Mouse (Mus musculus): ENCODE data around the gene Tnk1.

Tnk1 gene

DNA sequence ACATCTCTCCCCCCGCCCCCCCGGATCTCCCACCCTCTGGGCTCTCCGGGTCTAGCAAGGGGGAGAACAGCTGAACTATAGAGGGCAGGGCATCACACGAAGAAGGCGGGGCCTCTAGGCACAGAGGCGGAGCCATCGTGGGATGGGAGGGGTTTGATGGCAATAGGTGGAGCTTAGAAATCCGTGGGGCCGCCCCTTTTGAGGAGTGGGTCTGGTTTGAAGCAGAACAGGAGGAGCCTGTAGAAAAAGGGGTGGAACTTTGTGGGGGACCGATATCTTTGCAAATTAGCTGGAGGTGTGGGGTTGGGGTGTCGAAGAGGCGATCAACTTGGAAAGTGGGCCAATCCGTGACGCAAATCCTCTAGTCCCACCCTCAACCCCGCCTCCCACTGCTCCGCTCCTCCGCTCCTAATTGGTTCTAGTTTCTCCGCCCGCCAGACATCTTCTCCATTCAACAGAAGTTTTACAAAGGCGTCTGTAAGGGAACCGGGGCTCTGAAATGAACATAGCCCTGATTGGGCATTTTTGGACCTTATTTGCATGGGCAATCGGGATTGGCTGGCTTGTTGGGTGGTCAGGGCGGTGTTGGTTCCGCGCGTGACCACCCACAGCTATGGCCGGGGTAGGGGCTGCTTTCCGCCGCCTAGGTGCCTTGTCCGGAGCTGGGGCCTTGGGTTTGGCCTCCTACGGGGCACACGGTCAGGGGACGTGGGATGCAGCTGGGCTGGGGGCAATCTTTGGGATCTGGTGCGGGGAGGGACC, 20.4 kb downstream of the Tnk1 start, which contains the start of gene Tmem256:
TSS of gene Tmem256 (plus strand) at position 563 of the 762 bp plus-strand sequence.
- peak; percentile 99 for DNase-seq (ENCODE audit: inconsistent ontology term)

DNA sequence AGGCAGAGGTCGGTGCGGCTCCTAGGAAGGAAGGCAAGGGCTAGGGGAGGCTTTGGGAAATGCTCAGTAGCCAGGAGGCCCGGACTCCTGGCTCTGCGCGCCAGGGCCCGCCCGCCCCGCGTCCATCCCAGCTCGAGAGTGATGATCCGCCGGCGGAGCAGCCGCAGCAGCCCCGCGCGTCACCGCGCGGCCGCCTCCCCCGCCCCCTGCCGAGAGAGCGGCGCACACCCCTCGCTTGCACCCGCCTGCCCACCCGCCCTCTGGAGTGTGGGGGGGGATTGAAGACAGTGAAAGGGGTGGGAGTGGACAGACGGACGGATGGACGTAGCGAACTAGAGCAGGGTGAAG, 21.0 kb downstream of the Tnk1 start, which contains the start of gene Nlgn2:
TSS of gene Nlgn2 (minus strand) at position 181 of the 348 bp plus-strand sequence.
- no peak for DNase-seq (ENCODE audit: inconsistent ontology term)

DNA sequence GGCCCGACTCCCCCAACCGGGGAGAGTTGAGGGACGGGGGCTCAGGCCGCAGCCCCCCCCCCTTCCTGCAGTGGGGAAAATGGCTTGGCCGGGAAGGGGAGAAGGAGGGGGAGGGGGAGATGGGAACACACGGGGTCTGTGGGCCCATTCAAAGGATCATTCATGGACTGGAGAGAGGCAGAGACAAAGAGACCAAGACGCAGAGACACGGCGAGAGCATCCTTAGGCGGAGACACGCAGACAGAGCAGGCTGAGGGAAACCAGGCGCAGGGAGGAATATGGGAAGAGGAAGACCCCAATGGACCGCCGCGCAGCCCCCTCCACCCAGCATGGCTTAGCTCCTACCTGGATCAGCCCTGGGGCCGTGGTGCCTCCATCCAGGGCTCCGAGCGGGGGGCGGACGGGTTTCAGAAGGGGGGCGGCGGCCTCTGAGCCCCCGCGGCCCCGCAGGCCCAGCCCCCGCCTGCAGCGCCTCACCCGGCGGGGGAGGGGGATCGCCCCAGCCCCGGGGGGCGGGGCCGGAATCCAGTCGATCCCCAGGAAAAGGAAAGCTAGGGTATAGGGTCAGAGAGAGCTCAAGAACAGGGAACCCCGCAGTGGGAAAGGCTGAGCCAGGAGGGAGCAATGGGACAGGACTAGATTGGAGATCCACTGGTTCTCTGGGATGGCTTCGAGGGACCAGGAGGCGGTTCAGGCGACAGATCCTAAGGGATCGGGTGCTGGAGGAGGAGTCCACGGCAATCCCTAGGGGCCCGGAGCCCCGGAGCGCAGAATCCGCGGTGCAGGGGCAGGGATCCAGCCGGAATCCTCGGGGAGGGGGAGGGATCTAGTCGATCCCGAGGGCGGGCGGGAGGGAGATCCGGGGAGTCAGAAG, 21.6 kb downstream of the Tnk1 start:
- DNase-seq (ENCODE audit: inconsistent ontology term) = peak; percentile 64

DNA sequence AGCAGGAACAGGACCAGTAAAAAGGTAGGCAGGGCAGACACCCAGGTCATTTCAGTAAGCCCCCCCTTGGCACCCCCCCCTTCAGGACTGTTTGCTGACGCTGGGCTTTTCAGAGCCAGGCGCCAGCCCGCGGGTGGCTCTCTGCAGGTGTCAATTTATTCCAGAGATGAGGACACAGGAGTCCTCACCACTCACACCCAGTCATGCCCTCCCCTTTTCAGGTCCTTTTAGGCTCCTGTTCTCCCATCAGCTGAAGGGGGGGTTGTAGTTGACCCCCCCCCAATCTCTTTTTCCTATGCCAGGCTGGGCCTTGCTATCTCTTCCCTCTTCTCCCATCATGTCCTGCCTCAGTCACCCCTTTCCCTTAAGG, 22.6 kb downstream of the Tnk1 start:
- DNase-seq (ENCODE audit: inconsistent ontology term) = no peak

DNA sequence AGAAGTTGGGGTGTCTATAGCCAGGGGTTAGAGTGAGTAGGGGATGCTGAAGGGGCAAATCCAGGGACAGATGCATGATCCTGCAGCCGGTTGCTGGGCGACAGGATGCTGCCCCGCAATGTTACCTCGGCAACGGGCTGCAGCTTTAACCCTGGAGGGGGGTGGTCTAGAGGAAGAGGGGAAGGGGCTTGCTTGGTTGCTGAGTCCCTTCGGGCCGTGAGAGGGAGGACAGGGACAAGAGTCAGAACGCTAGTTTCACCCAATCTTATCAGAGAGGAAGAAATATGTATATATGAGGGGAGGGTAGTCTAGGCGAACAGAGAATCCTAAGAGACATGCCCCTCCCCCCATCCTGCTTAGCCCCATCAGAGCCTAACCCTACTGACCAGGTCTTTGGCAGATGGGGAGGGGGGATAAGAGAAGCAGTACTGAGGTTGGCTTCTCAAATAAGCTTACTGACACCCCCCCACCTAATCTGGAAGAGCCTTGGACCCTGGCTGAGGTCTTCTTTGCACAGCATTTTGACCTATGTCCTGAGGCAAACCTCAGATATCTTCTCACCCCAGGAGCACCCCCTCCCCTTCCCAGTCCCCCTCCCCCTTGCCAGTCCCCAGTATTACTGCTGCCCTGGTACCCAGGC, 23.1 kb downstream of the Tnk1 start:
- peak; percentile 5 for DNase-seq (ENCODE audit: inconsistent ontology term)

DNA sequence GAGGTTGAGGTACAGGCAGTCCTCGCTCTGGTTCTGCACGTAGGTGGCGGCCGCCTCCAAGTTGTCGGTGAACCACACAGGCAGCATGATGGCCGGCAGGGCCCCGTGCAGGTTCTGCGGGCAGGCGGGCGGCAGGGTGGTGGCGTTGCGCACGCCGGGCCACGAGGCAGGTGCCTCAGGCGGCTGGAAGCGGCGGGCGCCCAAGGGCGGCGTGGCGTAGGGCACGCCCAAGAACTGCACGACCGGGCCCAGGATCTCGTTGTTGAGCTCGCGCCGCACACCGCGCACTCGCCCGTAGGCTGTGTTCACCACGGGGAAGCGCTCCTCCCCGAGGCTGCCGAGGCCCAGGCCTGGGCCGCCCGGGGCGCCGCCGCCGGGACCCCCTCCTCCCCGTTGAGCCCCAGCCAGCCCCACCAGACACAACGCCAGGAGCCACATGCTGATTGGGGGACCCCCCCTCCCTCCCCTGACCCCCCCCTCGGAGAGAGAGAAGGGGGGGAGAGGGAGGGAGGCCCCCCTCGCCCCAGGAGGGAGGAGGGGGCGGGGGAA, 24.5 kb downstream of the Tnk1 start:
- DNase-seq (ENCODE audit: inconsistent ontology term) = peak; percentile 19

DNA sequence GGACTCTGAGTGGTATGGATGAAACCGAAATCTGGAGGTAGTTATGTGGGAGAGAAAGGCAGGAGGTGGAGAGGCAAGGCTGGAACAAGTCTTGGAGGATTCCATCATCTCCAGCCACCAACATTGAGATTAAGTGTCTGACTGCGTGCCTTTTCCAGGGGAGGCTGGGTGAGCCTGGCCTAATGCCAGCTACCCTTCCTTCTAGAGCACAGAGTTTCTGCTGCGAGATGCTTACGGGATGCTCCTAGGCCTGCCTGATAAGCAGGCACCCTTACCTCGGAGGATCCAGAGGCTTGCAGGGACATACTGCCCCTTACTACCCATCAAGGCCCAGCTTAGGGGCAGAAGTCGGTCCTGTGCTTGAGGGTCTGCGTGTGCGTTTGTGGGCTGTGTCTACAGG, 25.0 kb downstream of the Tnk1 start:
- DNase-seq (ENCODE audit: inconsistent ontology term) = no peak

DNA sequence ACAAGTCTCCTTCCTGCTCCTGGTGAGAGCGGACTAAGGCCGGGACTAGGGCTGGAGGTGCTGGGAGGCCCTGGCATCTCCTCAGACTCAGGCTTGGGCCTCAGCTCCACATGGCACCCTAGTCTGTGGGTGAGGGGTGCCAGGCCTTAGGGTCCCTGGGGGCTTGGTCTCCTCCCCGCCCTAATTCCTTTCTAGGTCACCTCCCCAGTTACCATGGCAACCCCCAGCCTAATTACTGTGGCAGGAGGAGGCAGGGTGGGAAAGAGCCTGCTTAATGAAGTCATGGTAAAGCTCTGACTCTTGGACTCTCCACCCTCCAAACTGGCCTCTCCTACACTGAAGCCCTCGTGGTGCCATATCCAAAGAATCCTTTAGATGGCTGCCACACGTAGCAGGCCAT, 29.7 kb downstream of the Tnk1 start:
- no peak for DNase-seq (ENCODE audit: inconsistent ontology term)

DNA sequence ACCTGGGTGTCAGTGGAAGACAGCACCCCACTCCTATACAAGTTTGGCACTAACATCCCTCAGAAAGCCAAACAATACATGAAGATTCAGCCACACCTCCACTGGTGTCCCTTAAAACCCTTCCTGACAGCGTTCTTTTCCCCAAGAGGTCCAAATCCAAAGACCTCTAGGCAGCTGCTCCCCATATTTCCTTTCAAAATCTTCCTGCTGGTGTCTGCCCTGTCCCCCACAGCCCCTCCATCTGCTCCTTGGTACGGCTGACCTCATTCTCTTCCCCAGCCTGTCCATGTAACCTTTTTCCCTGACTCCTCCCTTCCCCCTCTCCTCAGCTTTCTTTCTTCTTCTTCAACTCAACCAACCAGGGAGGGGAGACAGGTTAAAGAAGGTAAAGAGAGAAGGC, 35.1 kb downstream of the Tnk1 start:
- DNase-seq (ENCODE audit: inconsistent ontology term) = no peak

DNA sequence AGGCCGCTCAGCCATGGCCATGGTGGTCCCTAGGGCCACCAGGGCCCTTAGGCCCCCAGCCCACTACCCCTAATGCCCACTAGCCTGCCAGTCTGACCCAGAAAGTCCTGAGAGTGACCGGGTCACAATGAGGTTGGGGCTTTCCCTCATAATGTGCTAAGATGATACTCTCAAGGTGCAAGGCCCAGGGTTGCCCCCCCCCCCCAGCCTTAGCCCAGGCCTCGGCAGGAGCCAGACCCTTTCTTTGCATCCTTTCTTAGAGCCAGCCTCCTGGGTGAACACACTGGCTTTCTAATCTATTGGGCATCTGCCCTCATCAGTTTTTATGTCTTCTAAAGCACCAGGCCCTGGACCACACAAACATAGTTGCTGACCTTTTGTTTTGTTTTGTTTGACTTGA, 36.5 kb downstream of the Tnk1 start, which contains the start of gene Spem1:
TSS of gene Spem1 (minus strand) at position 101 of the 400 bp plus-strand sequence.
- no peak for DNase-seq (ENCODE audit: inconsistent ontology term)

DNA sequence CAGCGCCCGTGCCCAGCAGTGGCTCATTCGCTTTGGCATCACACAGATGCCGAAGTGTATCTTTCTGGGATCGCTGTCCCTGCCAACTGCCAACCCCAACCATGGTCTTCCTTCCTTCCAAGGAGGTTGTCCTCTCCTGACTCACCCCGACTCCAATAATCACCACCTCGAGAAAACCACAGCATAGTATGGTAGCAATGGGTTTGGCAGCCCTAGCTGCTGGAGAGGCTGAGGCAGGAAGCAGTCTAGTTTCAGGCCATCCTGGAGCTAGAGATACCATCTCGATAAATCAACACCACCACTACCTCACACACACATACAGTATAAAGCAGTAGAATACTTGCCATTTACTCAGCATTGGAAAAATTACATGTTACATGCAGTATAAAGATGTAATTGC, 39.7 kb downstream of the Tnk1 start:
- DNase-seq (ENCODE audit: inconsistent ontology term) = no peak

DNA sequence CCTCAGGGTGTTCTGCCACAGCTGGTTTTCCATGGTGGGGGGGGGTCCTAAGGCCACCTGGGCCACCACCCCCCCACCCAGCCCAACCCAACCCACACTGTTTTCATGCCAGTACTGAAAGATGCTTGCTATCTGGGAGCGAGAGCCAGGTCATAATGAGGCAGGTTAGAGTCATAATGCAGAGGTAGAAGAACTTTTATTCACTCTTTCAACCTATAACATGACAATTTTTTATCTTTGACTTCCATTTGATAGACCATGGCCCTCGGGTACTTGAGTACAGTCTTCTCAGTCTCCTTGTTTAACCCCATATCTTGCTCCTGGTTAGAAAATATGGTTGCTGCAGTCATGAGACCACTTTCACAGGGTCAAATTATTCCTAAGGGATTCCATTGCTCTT, 40.2 kb downstream of the Tnk1 start, which contains the start of gene Spem2:
TSS of gene Spem2 (minus strand) at position 101 of the 400 bp plus-strand sequence.
- DNase-seq (ENCODE audit: inconsistent ontology term) = no peak

DNA sequence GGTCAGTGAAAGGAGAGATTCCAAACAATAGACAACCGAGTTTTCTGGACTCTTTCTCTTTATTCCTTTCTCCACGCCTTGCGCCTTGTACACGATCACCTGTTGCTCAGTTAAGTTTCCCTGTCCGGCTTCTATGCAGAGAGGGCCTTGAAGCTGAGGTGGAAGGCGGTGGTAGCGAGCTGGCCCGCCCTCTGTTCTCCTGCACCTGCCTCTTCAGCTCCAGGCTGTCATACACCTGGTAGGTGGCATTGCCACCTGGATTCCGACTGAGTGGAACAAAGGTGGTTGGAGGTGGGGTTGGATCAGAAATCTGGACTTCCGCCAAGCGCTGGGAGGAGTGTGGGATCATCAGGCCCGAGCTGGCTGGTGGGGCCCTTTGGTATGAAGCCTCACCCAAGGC, 42.0 kb downstream of the Tnk1 start:
- no peak for DNase-seq (ENCODE audit: inconsistent ontology term)

DNA sequence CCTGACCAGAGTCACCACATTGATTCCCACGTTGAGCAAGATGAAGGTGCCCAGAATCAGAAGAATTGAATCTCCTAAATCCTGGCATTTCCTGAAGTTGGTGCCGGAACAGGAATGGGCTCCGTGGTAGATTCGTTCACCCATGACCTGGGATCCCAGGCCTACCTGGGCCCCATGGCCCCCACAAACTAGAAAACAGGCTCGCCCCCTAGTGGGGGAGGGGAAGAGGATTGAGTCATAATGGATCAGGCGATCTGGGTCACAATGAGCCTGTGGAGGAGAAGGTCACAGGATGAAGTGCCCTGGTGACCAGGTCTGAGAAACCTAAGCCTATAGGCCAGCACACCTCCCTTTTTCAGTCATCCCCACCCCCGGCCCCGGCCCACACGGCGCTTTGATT, 43.4 kb downstream of the Tnk1 start, which contains the start of gene Gm39566:
TSS of gene Gm39566 (minus strand) at position 144 of the 400 bp plus-strand sequence.
- no peak for DNase-seq (ENCODE audit: inconsistent ontology term)

DNA sequence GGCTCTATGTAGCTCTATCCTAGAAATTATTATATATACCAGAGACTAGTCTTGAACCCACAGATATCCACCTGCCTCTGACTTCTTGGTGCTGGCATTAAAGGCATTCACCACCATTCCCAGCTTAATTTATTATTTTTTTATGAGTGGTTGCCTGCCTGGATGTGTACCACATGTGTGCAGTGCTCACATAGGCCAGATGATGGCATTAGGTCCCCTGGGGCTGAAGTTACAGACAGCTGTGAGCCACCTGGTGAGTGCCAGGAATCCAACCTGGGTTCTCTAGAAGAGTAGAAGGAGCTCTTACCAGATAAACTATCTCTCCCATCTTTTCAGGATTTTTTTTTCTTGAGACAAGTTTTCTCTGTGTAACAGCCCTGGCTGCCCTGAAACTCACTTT, 48.2 kb downstream of the Tnk1 start:
- DNase-seq (ENCODE audit: inconsistent ontology term) = no peak

DNA sequence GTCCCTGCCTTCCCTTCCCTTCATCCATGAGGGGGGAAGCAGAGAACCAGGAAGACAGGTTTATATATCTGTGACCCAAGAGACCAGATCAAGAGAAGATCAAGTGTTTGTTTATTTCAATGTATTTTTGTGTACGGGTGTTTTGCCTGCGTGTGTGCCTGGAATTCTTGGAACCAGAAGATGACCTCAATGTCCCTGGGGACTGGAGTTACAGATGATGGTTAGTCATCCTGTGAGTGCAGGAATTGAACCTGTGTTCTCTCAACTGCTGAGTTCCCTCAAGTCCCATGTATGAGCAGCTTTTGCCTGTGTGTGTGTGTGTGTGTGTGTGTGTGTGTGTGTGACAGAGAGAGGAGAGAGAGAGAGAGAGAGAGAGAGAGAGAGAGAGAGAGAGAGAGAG, 50.9 kb downstream of the Tnk1 start:
- no peak for DNase-seq (ENCODE audit: inconsistent ontology term)

DNA sequence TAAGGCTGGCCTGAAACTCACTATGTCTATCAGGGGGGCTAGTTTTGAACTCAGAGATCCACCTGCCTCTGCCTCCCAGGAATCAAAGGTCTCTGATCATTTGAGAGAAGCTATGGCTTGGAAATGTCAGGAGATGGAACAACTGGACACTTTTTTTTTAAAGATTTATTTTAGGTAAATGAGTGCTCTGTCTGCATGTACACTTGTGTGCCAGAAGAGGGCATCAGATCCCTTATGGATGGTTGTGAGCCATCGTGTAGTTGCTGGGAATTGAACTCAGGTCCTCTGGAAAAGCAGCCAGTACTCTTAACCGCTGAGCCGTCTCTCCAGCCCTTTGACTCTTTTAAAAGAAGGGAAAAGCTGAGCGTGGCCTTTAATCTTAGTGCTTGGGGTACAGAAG, 52.2 kb downstream of the Tnk1 start:
- DNase-seq (ENCODE audit: inconsistent ontology term) = no peak

DNA sequence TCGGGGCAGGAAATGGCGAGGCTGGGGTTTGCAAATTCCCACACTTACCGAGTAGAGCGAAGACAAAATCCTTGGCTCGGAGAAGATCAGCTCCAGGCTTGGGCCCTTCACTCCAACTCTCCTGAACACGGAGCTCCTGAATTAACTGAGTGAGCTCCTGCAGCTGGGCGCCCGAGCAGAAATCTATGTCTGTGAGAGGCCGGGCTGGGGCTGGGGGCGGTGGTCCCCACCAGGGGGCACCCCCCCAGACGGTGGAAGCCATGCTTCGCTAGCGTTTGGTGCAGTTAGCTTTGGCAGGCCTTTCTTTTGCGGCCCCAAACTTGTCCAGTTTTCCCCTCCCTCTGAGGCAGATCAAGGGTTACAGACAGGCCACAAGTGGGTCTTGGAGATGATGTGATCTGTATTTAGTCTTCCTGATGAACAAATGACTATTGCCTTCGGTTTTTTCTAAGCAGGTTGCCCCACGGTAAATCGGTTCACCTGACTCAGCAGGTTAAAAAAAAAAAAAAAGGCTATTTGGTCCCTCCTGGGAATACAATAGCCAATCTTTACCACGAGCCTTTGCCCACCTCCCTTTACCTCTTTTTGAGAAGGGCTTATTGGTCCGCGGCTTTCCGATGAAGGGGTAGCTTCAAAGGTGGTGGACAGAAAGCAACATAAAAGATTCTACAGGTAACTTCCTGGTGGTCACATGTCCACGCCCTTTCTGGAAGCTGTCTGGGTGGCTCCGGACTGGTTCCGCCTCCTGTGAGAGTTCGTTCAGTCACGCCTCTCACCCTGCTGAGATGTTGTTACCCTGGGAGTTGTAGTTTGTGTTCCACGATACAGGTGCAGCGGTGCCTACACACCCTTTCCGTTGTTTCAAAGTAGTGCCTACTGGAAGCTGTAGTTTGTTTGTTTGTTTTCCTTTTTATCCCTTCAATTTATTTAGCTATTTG, 53.3 kb downstream of the Tnk1 start, which contains the start of gene Tmem102:
TSS of gene Tmem102 (minus strand) at position 653 of the 938 bp plus-strand sequence.
- DNase-seq (ENCODE audit: inconsistent ontology term) = no peak

DNA sequence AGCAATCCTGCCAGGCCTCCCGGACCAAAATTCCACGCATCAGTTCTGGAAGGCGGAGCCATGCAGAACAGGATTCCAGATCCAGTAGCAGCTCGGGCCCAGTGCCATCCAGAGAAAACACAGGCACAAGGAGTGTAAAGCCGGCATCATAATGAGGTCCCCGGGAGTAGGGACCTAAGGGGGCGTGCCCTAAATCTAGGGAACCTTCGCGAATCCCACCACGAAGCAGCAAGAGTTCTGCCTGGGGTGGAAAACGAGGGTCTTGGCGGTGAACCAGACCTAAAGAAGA, 53.9 kb downstream of the Tnk1 start:
- no peak for DNase-seq (ENCODE audit: inconsistent ontology term)

DNA sequence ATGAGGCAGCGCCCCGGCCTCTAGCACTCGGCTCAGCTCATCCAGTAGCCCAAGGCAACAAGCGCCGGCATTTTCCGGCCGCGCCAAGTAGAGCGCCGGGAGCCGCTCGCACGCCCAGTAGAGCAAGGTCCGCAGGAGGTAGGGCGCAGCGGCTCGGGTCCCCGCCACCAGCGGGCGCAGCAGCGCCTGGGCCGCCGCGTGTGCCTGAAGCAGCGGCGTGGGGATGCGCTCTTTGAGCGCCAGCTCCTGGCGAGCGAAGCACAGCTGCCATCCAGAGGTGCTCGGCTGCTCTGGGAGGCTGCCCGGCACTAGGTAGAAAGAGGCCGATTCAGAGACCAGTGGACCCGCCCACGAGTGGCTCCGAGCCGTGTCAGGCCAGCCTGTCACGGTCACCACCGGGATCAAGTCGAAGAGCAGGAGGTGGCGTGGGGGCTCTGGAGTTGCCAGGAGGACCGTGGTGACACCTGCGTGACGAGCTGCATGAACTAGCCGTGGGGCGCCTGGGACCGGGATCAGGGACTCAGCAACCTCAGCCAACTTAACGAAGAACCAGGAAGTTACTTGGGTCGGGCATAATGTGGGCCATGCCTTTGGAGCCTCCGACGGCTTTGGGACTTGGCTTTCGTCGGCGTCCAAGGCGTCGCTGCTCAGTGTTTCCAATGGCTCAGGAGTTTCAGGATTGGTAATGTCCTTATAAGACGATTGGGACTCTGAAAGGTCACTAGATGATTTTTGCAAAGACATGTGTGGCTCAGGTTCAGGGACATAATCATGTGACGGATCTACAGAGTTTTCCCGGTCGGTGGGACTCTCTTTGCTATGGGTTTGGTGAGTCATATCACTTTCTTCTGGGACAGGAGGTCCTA, 54.5 kb downstream of the Tnk1 start:
- DNase-seq (ENCODE audit: inconsistent ontology term) = peak; percentile 78
